Comparison of ENCODE assay signal across 11 mouse cellular contexts in the genomic region with DNA sequence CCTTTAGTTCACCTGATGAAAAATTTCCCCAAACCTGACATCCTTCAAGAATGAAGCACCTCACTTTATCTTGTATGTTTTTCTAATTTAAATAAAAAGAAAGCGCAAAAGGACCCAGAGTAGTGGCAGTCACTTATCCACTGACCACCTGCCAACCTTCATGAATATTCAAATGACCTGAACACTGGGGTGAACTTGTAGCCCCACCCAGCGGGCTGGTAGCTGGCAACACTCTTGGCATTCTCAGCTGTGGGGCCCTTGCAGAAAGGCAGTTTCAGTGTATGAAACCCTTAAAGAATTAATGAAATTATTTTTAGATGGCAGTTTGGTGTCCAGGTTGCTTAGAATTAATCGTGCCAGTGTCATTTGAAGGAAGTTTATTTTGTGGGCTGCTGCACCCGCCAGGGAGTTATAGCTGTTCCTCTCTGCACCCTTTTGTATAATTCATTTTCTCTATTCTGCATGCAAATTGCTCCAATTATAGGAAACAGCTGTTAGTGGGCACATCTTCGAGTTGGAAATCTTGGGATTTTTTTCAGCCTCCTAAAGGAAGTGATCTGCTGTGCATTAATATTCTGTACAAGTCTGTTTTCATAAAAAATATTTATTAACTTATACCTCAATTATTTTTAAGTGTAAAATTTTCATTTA.
A peak's percentile ranks its signal among the peaks of the same experiment; 100 is the strongest.
DNase-seq lines count a peak whose midpoint lies in the region; ATAC-seq and TF ChIP-seq lines count a peak whose summit lies in the region.
"Had no signal": no experiment of that assay in that cellular context is flagged by ENCODE, and none has a peak within 500 bp of the region (broad histone marks: within the 10 kb centered on the region; RNA-seq: fewer than 3 reads in every experiment).

No protein-coding gene starts in this region.

- no peak overlapping the region for H3K27ac ChIP-seq in hindbrain, embryonic 11.5 days (ENCODE audit: low read depth, low read length)
- no peak overlapping the region for H3K27ac ChIP-seq in hindbrain, embryonic 10.5 days
- H3K27ac ChIP-seq in forebrain, postnatal 0 days (ENCODE audit: low read depth, low read length), result no peak overlapping the region
- H3K27ac ChIP-seq in heart, embryonic 12.5 days (ENCODE audit: poor library complexity, severe bottlenecking), result no peak overlapping the region
- H3K27ac ChIP-seq in gastrocnemius, adult 2 months, result no peak overlapping the region

- no peaks in the 10 kb centered on the region for H3K27me3 ChIP-seq in hindbrain, embryonic 11.5 days (ENCODE audit: control insufficient read depth, insufficient read depth, low read length)
- no peaks in the 10 kb centered on the region for H3K27me3 ChIP-seq in hindbrain, embryonic 10.5 days (ENCODE audit: insufficient read depth, poor library complexity, severe bottlenecking)
- H3K27me3 ChIP-seq in forebrain, postnatal 0 days (ENCODE audit: insufficient read depth, low read length), result no peaks in the 10 kb centered on the region
- H3K27me3 ChIP-seq in heart, embryonic 12.5 days (replicated peaks), result no peaks in the 10 kb centered on the region

- no peak for TF ChIP-seq CTCF in forebrain, postnatal 0 days (IDR thresholded peaks at IDR 0.05; ENCODE audit: low read depth)
- no peak for TF ChIP-seq CTCF in gastrocnemius, adult 2 months (IDR thresholded peaks at IDR 0.05)

- no peak overlapping the region for H3K4me3 ChIP-seq in hindbrain, embryonic 11.5 days (ENCODE audit: low read depth, low read length)
- H3K4me3 ChIP-seq in hindbrain, embryonic 10.5 days, result no peak overlapping the region
- H3K4me3 ChIP-seq in forebrain, postnatal 0 days (ENCODE audit: low read depth, low read length), result no peak overlapping the region
- no peak overlapping the region for H3K4me3 ChIP-seq in heart, embryonic 12.5 days
- H3K4me3 ChIP-seq in gastrocnemius, adult 2 months, result no peak overlapping the region

- H3K4me2 ChIP-seq in hindbrain, embryonic 11.5 days (replicated peaks; ENCODE audit: low read depth, low read length), result no peak overlapping the region
- no peak overlapping the region for H3K4me2 ChIP-seq in forebrain, postnatal 0 days (ENCODE audit: low read depth)
- H3K4me2 ChIP-seq in heart, embryonic 12.5 days, result no peak overlapping the region
- H3K4me2 ChIP-seq: heart, embryonic 11.5 days had no signal

- no peaks in the 10 kb centered on the region for H3K4me1 ChIP-seq in hindbrain, embryonic 11.5 days (replicated peaks; ENCODE audit: control insufficient read depth, insufficient read depth, low read length)
- peaks cover 8% of the 10 kb centered on the region for H3K4me1 ChIP-seq in hindbrain, embryonic 10.5 days (replicated peaks)
- H3K4me1 ChIP-seq in forebrain, postnatal 0 days (ENCODE audit: insufficient read depth), result peaks cover 4% of the 10 kb centered on the region; the same call in 1 of the 2 replicates
- 0 out of 2 replicates have a peak, but pooled peaks cover 2% of the 10 kb centered on the region for H3K4me1 ChIP-seq in heart, embryonic 12.5 days (replicated peaks)

- WGBS in hindbrain, embryonic 11.5 days, result 59% methylated on average over 5 of the region's 5 CpGs
- 74% methylated on average over 5 of the region's 5 CpGs for whole genome bisulfite sequencing in hindbrain, embryonic 10.5 days
- WGBS in forebrain, postnatal 0 days, result 18% methylated on average over 5 of the region's 5 CpGs
- WGBS in heart, embryonic 12.5 days, result 81% methylated on average over 5 of the region's 5 CpGs

- ATAC-seq in hindbrain, embryonic 11.5 days (ENCODE audit: low FRiP score), result peak; percentile 88
- peak; percentile 58; the same call in 1 of the 2 replicates for ATAC-seq in forebrain, postnatal 0 days
- ATAC-seq in heart, embryonic 12.5 days (ENCODE audit: insufficient number of reproducible peaks, low FRiP score), result no peak
- ATAC-seq in megakaryocyte, adult 5-6 weeks (ENCODE audit: poor library complexity, severe bottlenecking), result no peak
- ATAC-seq: intestine, postnatal 0 days; lung, postnatal 0 days had no signal

- no peaks in the 10 kb centered on the region for H3K36me3 ChIP-seq in hindbrain, embryonic 11.5 days (ENCODE audit: control insufficient read depth, insufficient read depth, low read length)
- 0 out of 2 replicates have a peak, but pooled peaks cover 4% of the 10 kb centered on the region for H3K36me3 ChIP-seq in hindbrain, embryonic 10.5 days
- no peaks in the 10 kb centered on the region for H3K36me3 ChIP-seq in forebrain, postnatal 0 days (ENCODE audit: insufficient read depth)
- no peaks in the 10 kb centered on the region for H3K36me3 ChIP-seq in heart, embryonic 12.5 days

- H3K9me3 ChIP-seq in hindbrain, embryonic 11.5 days (ENCODE audit: control insufficient read depth, low read length), result no peaks in the 10 kb centered on the region
- no peaks in the 10 kb centered on the region for H3K9me3 ChIP-seq in hindbrain, embryonic 10.5 days
- H3K9me3 ChIP-seq in forebrain, postnatal 0 days (ENCODE audit: low read length), result no peaks in the 10 kb centered on the region
- no peaks in the 10 kb centered on the region for H3K9me3 ChIP-seq in heart, embryonic 12.5 days (replicated peaks)

- intact Hi-C loops in left cerebral cortex, postnatal 4 days (cut with DNase I), result no loop called here
- intact Hi-C loops in gastrocnemius, adult 2 months (cut with DNase I), result no loop called here

- no peak overlapping the region for H3K9ac ChIP-seq in hindbrain, embryonic 11.5 days (ENCODE audit: low read depth, low read length)
- no peak overlapping the region for H3K9ac ChIP-seq in forebrain, postnatal 0 days
- no peak overlapping the region for H3K9ac ChIP-seq in heart, embryonic 12.5 days

- DNase-seq in hindbrain, embryonic 11.5 days (ENCODE audit: low spot score), result peak; percentile 20
- DNase-seq in hindbrain, embryonic 10.5 days (ENCODE audit: low spot score), result no peak
- DNase-seq in A20 (ENCODE audit: low read depth, low spot score), result peak; percentile 29
- DNase-seq in forebrain, postnatal 0 days, result peak; percentile 45
- DNase-seq in left cerebral cortex, postnatal 4 days, result peak; percentile 48
- no peak for DNase-seq in gastrocnemius, adult 2 months

Comparison
In these comparisons a context has a peak if more than half of its experiments do, and no peak if none do; other contexts are left out.
1. DNase-seq: peak in hindbrain, embryonic 11.5 days (single experiment), A20 (single experiment), forebrain, postnatal 0 days (single experiment) and left cerebral cortex, postnatal 4 days (single experiment); none in hindbrain, embryonic 10.5 days (single experiment) and gastrocnemius, adult 2 months (single experiment).
2. ATAC-seq: peak in hindbrain, embryonic 11.5 days (single experiment) and forebrain, postnatal 0 days (single experiment); none in heart, embryonic 12.5 days (single experiment) and megakaryocyte, adult 5-6 weeks (single experiment).